Comparison of ENCODE assay signal across 21 mouse cellular contexts in the genomic region with DNA sequence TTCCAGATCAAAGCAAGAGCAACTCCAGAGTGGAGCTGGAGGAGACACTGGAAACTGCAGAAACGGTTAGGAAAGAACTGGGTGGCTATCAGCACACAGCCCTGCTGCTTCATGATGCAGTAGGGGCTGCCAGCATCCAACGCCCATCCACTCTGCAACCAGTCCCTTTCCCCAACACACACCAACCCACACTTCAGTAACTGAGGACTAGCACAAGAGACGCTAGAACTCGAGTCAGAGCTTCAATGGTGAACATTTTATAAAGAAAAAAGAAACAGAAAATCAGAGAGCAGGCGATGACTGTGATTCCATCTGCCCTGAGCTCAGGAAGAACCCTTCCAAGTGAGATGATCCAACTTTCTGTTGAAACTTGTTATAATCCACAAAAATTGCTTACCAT. TPM values are rescaled to one million over a fixed set of nuclear protein-coding genes. Genes with fewer than 3 reads are reported as not detected.
DNase-seq lines count a peak whose midpoint lies in the region; TF ChIP-seq lines count a peak whose summit lies in the region.
"Had no signal": no experiment of that assay in that cellular context is flagged by ENCODE, and none has a peak within 500 bp of the region (broad histone marks: within the 10 kb centered on the region; RNA-seq: fewer than 3 reads in every experiment).

No protein-coding gene starts in this region.

- H3K4me3 ChIP-seq in layer of hippocampus, adult 2 months = no peak overlapping the region
- no peak overlapping the region for H3K4me3 ChIP-seq in spleen, adult 2 months (ENCODE audit: extremely low read depth, insufficient read depth, insufficient read length)
- no peak overlapping the region for H3K4me3 ChIP-seq in myocyte
- H3K4me3 ChIP-seq in cerebellum, adult 2 months (replicated peaks; ENCODE audit: insufficient read depth, low read depth, low read length) = no peak overlapping the region
- H3K4me3 ChIP-seq: embryonic facial prominence, embryonic 13.5 days; forebrain, embryonic 12.5 days; heart, embryonic 12.5 days; hindbrain, embryonic 10.5 days had no signal

- no peak overlapping the region for H3ac ChIP-seq in myocyte (ENCODE audit: control insufficient read depth, insufficient read length)

- WGBS in spleen, adult 2 months = 70% methylated on average over 5 of the region's 5 CpGs
- WGBS in cerebellum, adult 2 months = 74% methylated on average over 5 of the region's 5 CpGs

- no peak for TF ChIP-seq POLR2A in spleen, adult 2 months (IDR thresholded peaks at IDR 0.05; ENCODE audit: low read depth, low read length)
- no peak for TF ChIP-seq POLR2A in myocyte (IDR thresholded peaks at IDR 0.05; ENCODE audit: insufficient read length, low read depth)
- TF ChIP-seq POLR2A in cerebellum, adult 2 months (IDR thresholded peaks at IDR 0.05; ENCODE audit: borderline replicate concordance, insufficient read depth, low read length) = no peak

- no peaks in the 10 kb centered on the region for H3K27me3 ChIP-seq in spleen, adult 2 months (ENCODE audit: control insufficient read depth, insufficient read depth, low read length)
- no peaks in the 10 kb centered on the region for H3K27me3 ChIP-seq in myocyte (ENCODE audit: control insufficient read depth, insufficient read depth, insufficient read length)
- no peaks in the 10 kb centered on the region for H3K27me3 ChIP-seq in cerebellum, adult 2 months (ENCODE audit: control insufficient read depth, insufficient read depth, low read length)
- H3K27me3 ChIP-seq: embryonic facial prominence, embryonic 13.5 days; forebrain, embryonic 12.5 days; heart, embryonic 12.5 days had no signal

- peak; percentile 10 to 22 for DNase-seq in layer of hippocampus, adult 2 months (ENCODE audit: low spot score in 2 of 2)
- no peak for DNase-seq in layer of hippocampus, postnatal 25 days (ENCODE audit: extremely low spot score in 1 of 2, low spot score in 1 of 2)
- DNase-seq in spleen, adult 2 months (ENCODE audit: low read depth in 1 of 2, low spot score in 2 of 2) = no peak
- no peak for DNase-seq in spleen, adult 18-20 months
- DNase-seq in cerebellum, adult 2 months = no peak
- DNase-seq in thymus, postnatal 10 days (ENCODE audit: low spot score in 2 of 2) = no peak
- DNase-seq: adrenal gland, adult 8-10 months; adrenal gland, postnatal 36 days; cerebellum, adult 11 months; cerebellum, adult 9-10 months; cerebellum, postnatal 36 days; gastrocnemius, postnatal 25 days had no signal

- H3K27ac ChIP-seq in layer of hippocampus, adult 2 months = peak overlapping the region; percentile 57; the same call in 1 of the 2 replicates
- H3K27ac ChIP-seq in spleen, adult 2 months (ENCODE audit: insufficient read depth, low read length) = peak overlapping the region; percentile 52
- no peak overlapping the region for H3K27ac ChIP-seq in cerebellum, adult 2 months (ENCODE audit: insufficient read depth, low read length)
- H3K27ac ChIP-seq: embryonic facial prominence, embryonic 13.5 days; forebrain, embryonic 12.5 days; hindbrain, embryonic 10.5 days; hindbrain, embryonic 14.5 days had no signal

- no peaks in the 10 kb centered on the region for H3K36me3 ChIP-seq in spleen, adult 2 months (ENCODE audit: control insufficient read depth, insufficient read depth, low read length)
- H3K36me3 ChIP-seq in myocyte (ENCODE audit: control insufficient read depth, insufficient read depth) = no peaks in the 10 kb centered on the region
- H3K36me3 ChIP-seq: embryonic facial prominence, embryonic 13.5 days; forebrain, embryonic 12.5 days; G1E; heart, embryonic 12.5 days; hindbrain, embryonic 10.5 days had no signal

- no peak for TF ChIP-seq CTCF in layer of hippocampus, adult 2 months (conservative IDR thresholded peaks at IDR 0.05)
- TF ChIP-seq CTCF in spleen, adult 2 months (IDR thresholded peaks at IDR 0.05; ENCODE audit: extremely low read depth, insufficient read depth, insufficient read length, insufficient replicate concordance) = no peak
- no peak for TF ChIP-seq CTCF in cerebellum, adult 2 months (IDR thresholded peaks at IDR 0.05; ENCODE audit: borderline replicate concordance, insufficient read depth, low read depth, low read length)

- peaks cover 58% of the 10 kb centered on the region for H3K79me2 ChIP-seq in myocyte (ENCODE audit: control insufficient read depth, insufficient read depth)

- H3K4me2 ChIP-seq in myocyte (ENCODE audit: low read depth) = peak overlapping the region; percentile 25
- H3K4me2 ChIP-seq: embryonic facial prominence, embryonic 13.5 days; forebrain, embryonic 12.5 days; heart, embryonic 12.5 days; hindbrain, embryonic 14.5 days had no signal

- peaks cover 10% of the 10 kb centered on the region for H3K4me1 ChIP-seq in spleen, adult 2 months (ENCODE audit: control insufficient read depth, insufficient read depth, insufficient read length)
- no peaks in the 10 kb centered on the region for H3K4me1 ChIP-seq in cerebellum, adult 2 months (ENCODE audit: control insufficient read depth, insufficient read depth, low read length)
- H3K4me1 ChIP-seq: forebrain, embryonic 12.5 days; hindbrain, embryonic 10.5 days had no signal

TF ChIP-seq in myocyte, 11 proteins besides CTCF, POLR2A, EP300 and RAD21:
- TF ChIP-seq REST (IDR thresholded peaks at IDR 0.05; ENCODE audit: insufficient read depth, insufficient read length) (no peak), MYOD1 (IDR thresholded peaks at IDR 0.05; ENCODE audit: control insufficient read depth in 1 of 3, insufficient read length in 2 of 3, low read depth in 2 of 3) (no peak), TCF3 (IDR thresholded peaks at IDR 0.05; ENCODE audit: insufficient read length, low read depth) (no peak), SRF (IDR thresholded peaks at IDR 0.05; ENCODE audit: control insufficient read depth, insufficient read length, low read depth) (no peak), E2F4 (IDR thresholded peaks at IDR 0.05; ENCODE audit: insufficient read depth) (no peak), TCF12 (IDR thresholded peaks at IDR 0.05; ENCODE audit: insufficient read depth, poor library complexity, severe bottlenecking) (no peak), MAX (IDR thresholded peaks at IDR 0.05; ENCODE audit: low read depth) (no peak), MYOG (IDR thresholded peaks at IDR 0.05; ENCODE audit: control insufficient read depth in 1 of 3, insufficient read depth in 1 of 3, insufficient read length in 2 of 3, low read depth in 2 of 3) (no peak), USF1 (IDR thresholded peaks at IDR 0.05; ENCODE audit: low read depth) (no peak), POLR2AphosphoS2 (IDR thresholded peaks at IDR 0.05; ENCODE audit: insufficient read length, low read depth) (no peak), CEBPB (IDR thresholded peaks at IDR 0.05; ENCODE audit: insufficient read depth, poor library complexity, severe bottlenecking) (no peak)

RNA-seq across cellular contexts. Expression of gene Apoh, which starts 30.6 kb away (rescaled TPM):
- 1 to 10 TPM in 1 of 2 experiments, under 1 TPM in 1; 0.82 to 1.0 TPM for total RNA-seq in layer of hippocampus, adult 2 months (2021)
- total RNA-seq in layer of hippocampus, postnatal 25 days (2021) = 1 to 10 TPM; 1.2 to 1.5 TPM
- 0.14 TPM in 1 of 2 replicates, not detected in the other for polyA plus RNA-seq in spleen, adult 2 months (2012; rRNA removed)
- 0.25 TPM for polyA plus RNA-seq in myocyte (2012; fragmentation: generic; extraction: Trizol)
- polyA plus RNA-seq in cerebellum, adult 2 months (2012; rRNA removed) = 0.82 and 1.5 TPM in 2 replicates
- total RNA-seq: G1E; granulocyte monocyte progenitor cell, adult 5-6 weeks; heart, adult 8-10 months had no signal
- polyA plus RNA-seq: forebrain, embryonic 12.5 days; G1E; hindbrain, embryonic 10.5 days had no signal

RNA-seq across cellular contexts. Expression of gene Prkca, which starts 31.2 kb away (rescaled TPM):
- 100 to 1,000 TPM; 211 to 241 TPM for total RNA-seq in layer of hippocampus, adult 2 months (2021)
- 100 to 1,000 TPM; 211 to 215 TPM for total RNA-seq in layer of hippocampus, postnatal 25 days (2021)
- polyA plus RNA-seq in spleen, adult 2 months (2012; rRNA removed) = 6.8 and 8.4 TPM in 2 replicates
- 15.3 TPM for polyA plus RNA-seq in myocyte (2012; fragmentation: generic; extraction: Trizol)
- polyA plus RNA-seq in cerebellum, adult 2 months (2012; rRNA removed) = 16.8 and 19.0 TPM in 2 replicates
- polyA plus RNA-seq: G1E had no signal

Comparison
In these comparisons a context has a peak if more than half of its experiments do, and no peak if none do; other contexts are left out.
1. DNase-seq: peak in layer of hippocampus, adult 2 months (2 of 2); none in layer of hippocampus, postnatal 25 days (0 of 2), spleen, adult 2 months (0 of 2), spleen, adult 18-20 months (0 of 2), cerebellum, adult 2 months (0 of 2) and thymus, postnatal 10 days (0 of 2).